Mouse (Mus musculus) hindbrain, postnatal 0 days (tissue): ENCODE data around the gene Ankrd44. TPM values are rescaled to one million over a fixed set of nuclear protein-coding genes. Genes with fewer than 3 reads are reported as not detected.

Source experiments
- ATAC-seq: fragments of 200-750 bp; cut with Nextera tagmentation; 2 replicates; pipeline ENCODE4 v1.8.0; 2017; ENCODE audit warnings: mild to moderate bottlenecking, moderate TSS enrichment, moderate library complexity
- DNase-seq: peaks from one replicate; pipeline ENCODE4 v3.0.0-alpha.2; 2015; ENCODE audit warnings: low spot score
- H3K27ac ChIP-seq: fragments of 300-500 bp; sonication (generic); 2 replicates; pipeline ENCODE4 v1.5.1; 2014; ENCODE audit warnings: mild to moderate bottlenecking
- H3K27me3 ChIP-seq: fragments of 300-500 bp; sonication (generic); 2 replicates; pipeline ENCODE4 v1.6.1; 2014; ENCODE audit warnings: low read length, mixed read lengths; ENCODE audit not compliant: insufficient read depth
- H3K36me3 ChIP-seq: fragments of 300-500 bp; sonication (generic); 2 replicates; pipeline ENCODE4 v1.6.1; 2014; ENCODE audit warnings: low read length, mixed read lengths; ENCODE audit not compliant: insufficient read depth
- H3K4me1 ChIP-seq: fragments of 300-500 bp; sonication (generic); 2 replicates; pipeline ENCODE4 v1.6.1; 2014; ENCODE audit warnings: antibody characterized with exemption, low read length, mixed read lengths; ENCODE audit not compliant: insufficient read depth
- H3K4me2 ChIP-seq: fragments of 300-500 bp; sonication (generic); 2 replicates; pipeline ENCODE4 v1.6.1; 2014; ENCODE audit warnings: low read depth, mild to moderate bottlenecking, low read length, moderate library complexity, mixed read lengths
- H3K4me3 ChIP-seq: fragments of 300-500 bp; sonication (generic); 2 replicates; pipeline ENCODE4 v1.5.1; 2014; ENCODE audit warnings: low read length
- H3K9ac ChIP-seq: fragments of 300-500 bp; sonication (generic); replicated peaks from 2 replicates; pipeline ENCODE4 v1.6.1; 2014; ENCODE audit warnings: mild to moderate bottlenecking, low read length, moderate library complexity, mixed read lengths
- H3K9me3 ChIP-seq: fragments of 300-500 bp; sonication (generic); 2 replicates; pipeline ENCODE4 v1.6.1; 2016; ENCODE audit warnings: low read length, mixed read lengths
- CTCF ChIP-seq: IDR thresholded peaks from 2 replicates; pipeline ENCODE4 v1.5.1; 2016; ENCODE audit warnings: antibody characterized with exemption, control low read depth, low read depth
- WGBS: fragments of 180-500 bp; shearing (Covaris S2); extraction: QIAGEN DNeasy Blood & Tissue Kit; methylation state at CpG from one replicate; pipeline ENCODE4 v1.1.7; 2014; 5-methylcytosine and 5-hydroxymethylcytosine counted together
- polyA plus RNA-seq: library from polyadenylated mRNA; unstranded; fragments of >200 nt; fragmentation: Nextera tagmentation; extraction: Ambion mirVana; gene quantifications from 2 replicates; pipeline ENCODE4 v1.2.1, GENCODE M21; 2015
- total RNA-seq: library from RNA; depleted of rRNA; stranded (reverse); fragments of >200 nt; gene quantifications from 2 replicates; pipeline ENCODE4 v1.2.3, GENCODE M21; 2014

Gene Ankrd44
- total and polyA plus RNA-seq, 2 experiments from 2014 or later, result 13.7 to 82.9 TPM

GRCm38 (mm10) chr1:54690291-54690965 is 235.8 kb downstream of the Ankrd44 start:
- Histone ChIP-seq H3K36me3 (no peaks in the 10 kb centered on the region), H3K27me3 (no peaks in the 10 kb centered on the region), H3K4me1 (no peaks in the 10 kb centered on the region), H3K27ac (peak overlapping the region; percentile 81), H3K9me3 (no peaks in the 10 kb centered on the region), H3K4me3 (peak overlapping the region; percentile 17; the same call in 1 of the 2 replicates), H3K9ac (peak overlapping the region; percentile 25), H3K4me2 (peak overlapping the region; percentile 38)
- DNase-seq, result peak; percentile 67
- TF ChIP-seq CTCF, result no peak
- ATAC-seq, result peak; percentile 91
- 26% methylated on average over 13 of the region's 13 CpGs for WGBS

GRCm38 (mm10) chr1:54688441-54688840 is 237.7 kb downstream of the Ankrd44 start:
- H3K27ac ChIP-seq, result no peak overlapping the region
- 82% methylated on average over 3 of the region's 3 CpGs for WGBS

GRCm38 (mm10) chr1:54684316-54684715 is 241.9 kb downstream of the Ankrd44 start:
- ATAC-seq (no peak), DNase-seq (no peak)
- 91% methylated on average over 4 of the region's 4 CpGs for WGBS
- H3K9ac ChIP-seq, result no peak overlapping the region
- no peak overlapping the region for H3K4me2 ChIP-seq
- H3K36me3 ChIP-seq, result no peaks in the 10 kb centered on the region
- no peak overlapping the region for H3K27ac ChIP-seq
- no peak for TF ChIP-seq CTCF
- no peaks in the 10 kb centered on the region for H3K9me3 ChIP-seq
- H3K27me3 ChIP-seq, result no peaks in the 10 kb centered on the region
- H3K4me1 ChIP-seq, result no peaks in the 10 kb centered on the region
- H3K4me3 ChIP-seq, result no peak overlapping the region

More at GRCm38 (mm10) chr1:54688441-54688840, 237.7 kb downstream of the Ankrd44 start:
- H3K27me3 ChIP-seq, result no peaks in the 10 kb centered on the region
- no peak for TF ChIP-seq CTCF
- ATAC-seq (no peak), DNase-seq (no peak)
- no peak overlapping the region for H3K9ac ChIP-seq
- no peak overlapping the region for H3K4me2 ChIP-seq
- H3K4me3 ChIP-seq, result no peak overlapping the region
- no peaks in the 10 kb centered on the region for H3K9me3 ChIP-seq
- no peaks in the 10 kb centered on the region for H3K4me1 ChIP-seq
- H3K36me3 ChIP-seq, result no peaks in the 10 kb centered on the region

- Histone ChIP-seq H3K4me3 (no peak overlapping the region), H3K4me2 (no peak overlapping the region), H3K9ac (no peak overlapping the region), H3K36me3 (no peaks in the 10 kb centered on the region), H3K4me1 (no peaks in the 10 kb centered on the region), H3K27ac (no peak overlapping the region), H3K9me3 (no peaks in the 10 kb centered on the region), H3K27me3 (no peaks in the 10 kb centered on the region)
- WGBS, result 74% methylated on average over 1 of the region's 1 CpGs
- TF ChIP-seq CTCF, result no peak
- DNase-seq (no peak), ATAC-seq (no peak)
Observed at GRCm38 (mm10) chr1:54679556-54679955, 246.6 kb downstream of the Ankrd44 start.

GRCm38 (mm10) chr1:54678037-54678436 is 248.2 kb downstream of the Ankrd44 start:
- H3K36me3 ChIP-seq, result no peaks in the 10 kb centered on the region
- no peak for ATAC-seq
- TF ChIP-seq CTCF, result no peak
- WGBS, result 83% methylated on average over 1 of the region's 1 CpGs
- H3K27ac ChIP-seq, result no peak overlapping the region
- no peaks in the 10 kb centered on the region for H3K4me1 ChIP-seq
- no peak overlapping the region for H3K4me2 ChIP-seq
- no peak overlapping the region for H3K4me3 ChIP-seq
- no peaks in the 10 kb centered on the region for H3K9me3 ChIP-seq
- no peaks in the 10 kb centered on the region for H3K27me3 ChIP-seq
- no peak for DNase-seq
- H3K9ac ChIP-seq, result no peak overlapping the region

GRCm38 (mm10) chr1:54675478-54675877 is 250.7 kb downstream of the Ankrd44 start:
- no peak overlapping the region for H3K4me2 ChIP-seq
- 60% methylated on average over 5 of the region's 5 CpGs for WGBS

GRCm38 (mm10) chr1:54667991-54668390 is 258.2 kb downstream of the Ankrd44 start:
- Histone ChIP-seq H3K36me3 (peaks cover 3% of the 10 kb centered on the region; the same call in 1 of the 2 replicates), H3K4me3 (no peak overlapping the region), H3K27me3 (no peaks in the 10 kb centered on the region), H3K4me1 (no peaks in the 10 kb centered on the region), H3K9me3 (no peaks in the 10 kb centered on the region), H3K9ac (no peak overlapping the region), H3K4me2 (no peak overlapping the region), H3K27ac (no peak overlapping the region)
- no peak for TF ChIP-seq CTCF
- ATAC-seq (no peak), DNase-seq (peak; percentile 7)
- WGBS, result 72% methylated on average over 2 of the region's 2 CpGs

More at GRCm38 (mm10) chr1:54675478-54675877, 250.7 kb downstream of the Ankrd44 start:
- TF ChIP-seq CTCF, result peak; percentile 35; the same call in 1 of the 2 replicates
- no peak overlapping the region for H3K27ac ChIP-seq
- ATAC-seq, result peak; percentile 40; the same call in 1 of the 2 replicates
- no peak overlapping the region for H3K9ac ChIP-seq
- H3K9me3 ChIP-seq, result no peaks in the 10 kb centered on the region
- H3K4me3 ChIP-seq, result no peak overlapping the region
- no peaks in the 10 kb centered on the region for H3K36me3 ChIP-seq
- H3K4me1 ChIP-seq, result no peaks in the 10 kb centered on the region
- H3K27me3 ChIP-seq, result no peaks in the 10 kb centered on the region
- no peak for DNase-seq
